Mouse (Mus musculus): ENCODE measurements at regions not wholly inside any gene's neighbourhood (a gene's known extent, or its start where the extent isn't known, plus 50 kb on each side); places are given as distances from the start of the nearest gene placed in this dataset.

DNA sequence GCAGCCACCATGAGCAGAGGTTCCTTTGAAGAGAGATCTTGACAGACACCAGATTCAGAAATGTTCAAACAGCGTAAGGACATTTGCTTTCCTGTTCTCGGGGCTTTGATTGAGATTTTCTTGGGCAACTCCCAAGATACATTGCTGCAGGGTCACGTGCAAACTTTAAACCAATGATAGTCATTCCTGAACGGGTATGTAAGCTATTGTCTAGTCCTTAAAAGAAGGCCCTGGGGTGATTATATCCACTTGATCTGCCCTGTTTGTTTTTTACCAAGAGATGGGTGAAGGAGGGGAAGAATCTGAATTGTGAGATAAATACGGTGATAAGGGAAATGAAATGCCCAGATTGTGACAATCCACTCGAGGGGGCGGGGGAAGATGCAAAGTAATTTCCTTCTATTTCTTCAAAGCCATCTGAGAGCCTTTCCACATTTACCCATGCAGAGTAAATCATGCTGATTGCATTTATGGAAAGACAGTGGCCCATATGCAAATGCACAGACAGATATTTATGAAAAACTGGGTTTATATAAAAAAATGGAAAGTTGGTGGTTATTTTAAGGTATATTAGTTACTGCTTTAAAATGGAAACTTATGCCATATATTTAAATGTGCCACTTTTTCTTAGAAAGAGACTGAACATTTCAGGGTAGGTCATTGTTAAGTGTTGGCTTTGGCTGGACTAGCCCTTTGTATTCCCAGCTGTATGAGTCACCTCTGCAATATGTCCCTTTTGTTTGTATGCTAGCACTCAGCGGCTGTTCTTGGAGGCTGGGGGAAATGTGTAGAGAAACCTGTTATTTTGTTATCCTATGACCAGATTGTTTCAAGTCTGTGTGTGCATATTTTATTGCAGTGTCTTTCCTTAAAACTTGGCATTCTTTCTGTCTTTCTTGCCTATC, 142.7 kb upstream of the Igbp1b start:
- H3K27me3 ChIP-seq (replicated peaks): no peaks in the 10 kb centered on the region
- no peak for ATAC-seq (replicated peaks)
- WGBS: 60% methylated on average over 8 of the region's 8 CpGs
- no peaks in the 10 kb centered on the region for H3K4me1 ChIP-seq
- no peak overlapping the region for H3K27ac ChIP-seq
- H3K9me3 ChIP-seq: no peaks in the 10 kb centered on the region
- H3K4me3 ChIP-seq: no peak overlapping the region
- no peak overlapping the region for H3K4me2 ChIP-seq
- H3K9ac ChIP-seq: no peak overlapping the region
- no peaks in the 10 kb centered on the region for H3K36me3 ChIP-seq (replicated peaks)

GRCm38 (mm10) chr6:138794706-138795105, 136.4 kb upstream of the Igbp1b start:
- no peak for ATAC-seq (replicated peaks)

GRCm38 (mm10) chr6:138792802-138793201, 134.5 kb upstream of the Igbp1b start:
- 67% methylated on average over 3 of the region's 3 CpGs for WGBS
- Histone ChIP-seq H3K4me3 (no peak overlapping the region), H3K9me3 (no peaks in the 10 kb centered on the region), H3K27ac (no peak overlapping the region), H3K27me3 (replicated peaks) (no peaks in the 10 kb centered on the region), H3K9ac (no peak overlapping the region), H3K4me1 (no peaks in the 10 kb centered on the region), H3K36me3 (replicated peaks) (no peaks in the 10 kb centered on the region), H3K4me2 (no peak overlapping the region)
- ATAC-seq (replicated peaks): no peak

More at GRCm38 (mm10) chr6:138794706-138795105, 136.4 kb upstream of the Igbp1b start:
- no peaks in the 10 kb centered on the region for H3K4me1 ChIP-seq
- H3K9me3 ChIP-seq: no peaks in the 10 kb centered on the region
- WGBS: 91% methylated on average over 2 of the region's 2 CpGs
- no peak overlapping the region for H3K4me2 ChIP-seq
- H3K9ac ChIP-seq: no peak overlapping the region
- no peaks in the 10 kb centered on the region for H3K36me3 ChIP-seq (replicated peaks)
- no peak overlapping the region for H3K27ac ChIP-seq
- H3K27me3 ChIP-seq (replicated peaks): no peaks in the 10 kb centered on the region
- no peak overlapping the region for H3K4me3 ChIP-seq

- Histone ChIP-seq H3K9ac (no peak overlapping the region), H3K4me1 (no peaks in the 10 kb centered on the region), H3K9me3 (no peaks in the 10 kb centered on the region), H3K4me3 (no peak overlapping the region), H3K4me2 (no peak overlapping the region), H3K36me3 (replicated peaks) (no peaks in the 10 kb centered on the region), H3K27ac (no peak overlapping the region), H3K27me3 (replicated peaks) (no peaks in the 10 kb centered on the region)
- ATAC-seq (replicated peaks): no peak
- 40% methylated on average over 4 of the region's 4 CpGs for WGBS
These were observed 124.6 kb upstream of the Igbp1b start for GRCm38 (mm10) chr6:138782907-138783306.

DNA sequence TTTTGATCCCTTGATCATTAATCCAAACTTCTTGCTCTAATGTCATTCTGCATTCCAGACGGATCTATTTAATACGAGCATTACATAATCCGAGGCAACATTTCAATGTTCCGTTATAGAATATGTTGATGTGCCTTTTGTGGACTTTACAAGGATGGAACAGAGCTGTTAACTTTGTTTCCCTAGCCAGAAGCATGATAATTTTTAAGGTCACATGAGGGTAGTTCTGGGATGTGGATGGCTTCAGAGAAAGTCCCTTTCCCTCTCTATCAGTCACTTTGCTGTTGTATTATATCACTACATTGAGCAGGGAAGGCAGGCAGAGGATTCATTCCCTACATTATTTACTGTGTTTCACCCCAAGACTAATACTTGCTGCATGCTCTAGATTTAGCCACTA, 124.1 kb upstream of the Igbp1b start:
- Histone ChIP-seq H3K9ac (no peak overlapping the region), H3K27me3 (replicated peaks) (no peaks in the 10 kb centered on the region), H3K27ac (no peak overlapping the region), H3K4me2 (no peak overlapping the region), H3K9me3 (no peaks in the 10 kb centered on the region), H3K4me3 (no peak overlapping the region), H3K4me1 (no peaks in the 10 kb centered on the region), H3K36me3 (replicated peaks) (no peaks in the 10 kb centered on the region)
- WGBS: 62% methylated on average over 4 of the region's 4 CpGs
- ATAC-seq (replicated peaks): no peak

GRCm38 (mm10) chr6:138761991-138762390, 103.6 kb upstream of the Igbp1b start:
- H3K4me1 ChIP-seq: no peaks in the 10 kb centered on the region
- H3K27me3 ChIP-seq (replicated peaks): no peaks in the 10 kb centered on the region
- no peak overlapping the region for H3K9ac ChIP-seq
- H3K4me2 ChIP-seq: no peak overlapping the region
- no peak overlapping the region for H3K4me3 ChIP-seq
- ATAC-seq (replicated peaks): no peak
- WGBS: 72% methylated on average over 3 of the region's 3 CpGs
- no peaks in the 10 kb centered on the region for H3K36me3 ChIP-seq (replicated peaks)
- no peak overlapping the region for H3K27ac ChIP-seq
- no peaks in the 10 kb centered on the region for H3K9me3 ChIP-seq

GRCm38 (mm10) chr6:138754955-138755303, 96.6 kb upstream of the Igbp1b start:
- Histone ChIP-seq H3K27me3 (replicated peaks) (no peaks in the 10 kb centered on the region), H3K27ac (no peak overlapping the region), H3K9me3 (no peaks in the 10 kb centered on the region), H3K4me3 (no peak overlapping the region), H3K36me3 (replicated peaks) (no peaks in the 10 kb centered on the region), H3K9ac (no peak overlapping the region), H3K4me2 (no peak overlapping the region), H3K4me1 (no peaks in the 10 kb centered on the region)
- ATAC-seq (replicated peaks): no peak
- 58% methylated on average over 5 of the region's 5 CpGs for WGBS

- no peaks in the 10 kb centered on the region for H3K9me3 ChIP-seq
- H3K4me3 ChIP-seq: no peak overlapping the region
- H3K27me3 ChIP-seq (replicated peaks): no peaks in the 10 kb centered on the region
- H3K27ac ChIP-seq: no peak overlapping the region
- WGBS: 59% methylated on average over 2 of the region's 2 CpGs
- H3K4me1 ChIP-seq: no peaks in the 10 kb centered on the region
- H3K36me3 ChIP-seq (replicated peaks): no peaks in the 10 kb centered on the region
- ATAC-seq (replicated peaks): no peak
- no peak overlapping the region for H3K9ac ChIP-seq
- H3K4me2 ChIP-seq: no peak overlapping the region
These were observed 96.1 kb upstream of the Igbp1b start for GRCm38 (mm10) chr6:138754302-138754954.

DNA sequence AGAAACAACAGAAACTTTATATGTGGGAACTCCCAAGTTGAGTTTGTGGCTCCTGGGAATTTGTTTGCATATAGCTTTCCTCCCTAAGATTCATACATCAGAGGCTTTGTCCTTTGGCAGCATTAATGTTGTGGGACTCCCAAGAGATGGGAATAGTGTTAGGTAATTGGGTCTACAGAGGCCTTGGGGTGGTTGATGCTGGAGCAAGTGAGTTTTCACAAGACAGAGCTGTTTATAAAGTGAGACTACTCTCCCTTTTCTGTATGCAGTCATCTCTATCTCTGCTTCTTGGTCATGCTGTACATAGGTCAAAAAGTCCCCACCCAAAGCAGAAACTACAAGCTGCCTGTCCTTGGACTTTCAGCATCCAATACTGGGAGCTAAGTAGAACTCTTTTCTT, 59.4 kb upstream of the Igbp1b start:
- no peak for ATAC-seq (replicated peaks)

More for the DNA sequence above, 59.4 kb upstream of the Igbp1b start:
- Histone ChIP-seq H3K4me1 (no peaks in the 10 kb centered on the region), H3K9ac (no peak overlapping the region), H3K4me2 (no peak overlapping the region), H3K4me3 (no peak overlapping the region), H3K9me3 (no peaks in the 10 kb centered on the region), H3K27ac (no peak overlapping the region), H3K36me3 (replicated peaks) (no peaks in the 10 kb centered on the region), H3K27me3 (replicated peaks) (no peaks in the 10 kb centered on the region)
